8 mouse cellular contexts compared by ENCODE assay signal in the genomic region with DNA sequence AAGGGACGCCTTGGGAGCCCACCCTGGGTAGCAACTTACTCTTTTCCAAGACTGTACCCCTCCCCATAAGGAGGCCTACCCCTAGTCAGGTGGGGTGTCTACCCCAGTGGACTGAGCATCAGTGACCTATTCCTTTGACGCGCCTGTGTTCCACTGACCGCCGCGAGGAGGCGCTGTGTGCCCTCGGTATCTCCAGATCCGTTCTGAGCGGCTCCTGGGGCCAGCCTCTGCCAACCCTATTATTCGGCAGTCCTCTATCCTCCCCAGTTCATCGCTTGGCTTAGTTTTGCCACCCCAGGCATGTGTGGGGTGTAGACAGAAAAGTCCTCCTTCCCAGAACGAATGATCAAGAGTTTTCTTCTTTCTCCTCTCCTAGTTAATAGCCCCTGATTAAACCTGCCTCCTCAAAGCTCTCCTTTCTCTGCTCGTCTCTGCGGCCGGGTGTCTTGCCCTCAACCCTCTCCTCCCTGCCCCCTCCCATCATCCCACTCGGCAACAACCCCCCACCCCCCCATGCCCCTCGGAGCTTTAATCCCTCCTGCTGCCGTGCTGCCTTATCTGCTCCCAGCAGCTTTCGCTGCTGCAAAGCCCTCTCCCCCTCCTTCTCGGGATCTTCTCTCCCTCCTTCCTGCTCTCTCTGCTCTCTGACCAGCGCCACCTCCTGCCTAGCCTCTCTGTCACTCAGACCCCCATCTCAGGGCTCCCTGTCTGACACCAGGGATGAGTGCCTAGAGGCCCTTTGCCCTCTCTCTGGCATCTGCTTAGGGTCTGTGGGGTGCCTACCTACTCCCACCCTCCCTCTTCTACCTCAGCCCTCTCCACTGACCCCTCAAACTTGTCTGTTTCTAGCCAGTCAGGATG. TPM values are rescaled to one million over a fixed set of nuclear protein-coding genes. Genes with fewer than 3 reads are reported as not detected.
A peak's percentile ranks its signal among the peaks of the same experiment; 100 is the strongest.
DNase-seq lines count a peak whose midpoint lies in the region; ATAC-seq and TF ChIP-seq lines count a peak whose summit lies in the region.

No protein-coding gene starts in this region.

- ATAC-seq in heart, embryonic 14.5 days (ENCODE audit: insufficient number of reproducible peaks, insufficient read depth, low FRiP score, low read depth), result 0 out of 2 replicates have a peak, but pooled peaks have one; percentile 28
- peak; percentile 19 for ATAC-seq in kidney, postnatal 0 days (replicated peaks; ENCODE audit: low FRiP score, low read depth)
- peak; percentile 66 for ATAC-seq in liver, embryonic 15.5 days (ENCODE audit: insufficient read depth)
- peak; percentile 26 for ATAC-seq in neural tube, embryonic 12.5 days (ENCODE audit: low FRiP score, low read depth)

- TF ChIP-seq CTCF in kidney, postnatal 0 days (IDR thresholded peaks at IDR 0.05; ENCODE audit: low read depth), result peak; percentile 91

- H3K27me3 ChIP-seq in erythroblast, embryonic 14.5 days (ENCODE audit: control insufficient read depth), result peaks cover 56% of the 10 kb centered on the region
- H3K27me3 ChIP-seq in heart, embryonic 14.5 days (ENCODE audit: control insufficient read depth, insufficient read depth, low read length), result peaks cover 52% of the 10 kb centered on the region
- peaks cover 16% of the 10 kb centered on the region; the same call in 1 of the 2 replicates for H3K27me3 ChIP-seq in kidney, postnatal 0 days (ENCODE audit: insufficient read depth, low read length)
- H3K27me3 ChIP-seq in liver, embryonic 15.5 days, result peaks cover 56% of the 10 kb centered on the region
- peaks cover 27% of the 10 kb centered on the region for H3K27me3 ChIP-seq in neural tube, embryonic 12.5 days (replicated peaks)

- H3K36me3 ChIP-seq in erythroblast, embryonic 14.5 days (ENCODE audit: control insufficient read depth), result peaks cover 20% of the 10 kb centered on the region
- H3K36me3 ChIP-seq in heart, embryonic 14.5 days (ENCODE audit: control insufficient read depth, insufficient read depth, low read length), result peaks cover 22% of the 10 kb centered on the region
- no peaks in the 10 kb centered on the region for H3K36me3 ChIP-seq in kidney, postnatal 0 days (ENCODE audit: insufficient read depth, low read length)
- 0 out of 2 replicates have a peak, but pooled peaks cover 3% of the 10 kb centered on the region for H3K36me3 ChIP-seq in liver, embryonic 15.5 days (replicated peaks)
- H3K36me3 ChIP-seq in neural tube, embryonic 12.5 days, result peaks cover 2% of the 10 kb centered on the region; the same call in 1 of the 2 replicates

- H3K4me1 ChIP-seq in erythroblast, embryonic 14.5 days (ENCODE audit: control insufficient read depth), result peaks cover 73% of the 10 kb centered on the region
- H3K4me1 ChIP-seq in heart, embryonic 14.5 days (ENCODE audit: control insufficient read depth in 2 of 2, insufficient read depth in 2 of 2, low read length in 2 of 2), result peaks cover 26 to 60% of the 10 kb centered on the region in 2 experiments
- H3K4me1 ChIP-seq in kidney, postnatal 0 days (replicated peaks; ENCODE audit: insufficient read depth, low read length), result peaks cover 60% of the 10 kb centered on the region
- H3K4me1 ChIP-seq in liver, embryonic 15.5 days (replicated peaks), result peaks cover 75% of the 10 kb centered on the region
- H3K4me1 ChIP-seq in neural tube, embryonic 12.5 days, result peaks cover 88% of the 10 kb centered on the region

- H3K4me3 ChIP-seq in erythroblast, embryonic 14.5 days (replicated peaks), result peak overlapping the region; percentile 47
- H3K4me3 ChIP-seq in heart, embryonic 14.5 days (ENCODE audit: control insufficient read depth in 1 of 2, insufficient read depth in 1 of 2, low read depth in 1 of 2, low read length in 2 of 2), result peak overlapping the region; percentile 8 to 23; a peak in 3 of 4 replicates
- no peak overlapping the region; the same call in 1 of the 2 replicates for H3K4me3 ChIP-seq in kidney, postnatal 0 days (replicated peaks; ENCODE audit: low read depth, low read length)
- H3K4me3 ChIP-seq in liver, embryonic 15.5 days (replicated peaks), result peak overlapping the region; percentile 40
- H3K4me3 ChIP-seq in neural tube, embryonic 12.5 days, result no peak overlapping the region

- under 1% methylated on average over 22 of the region's 22 CpGs for WGBS in heart, embryonic 14.5 days
- under 1% methylated on average over 22 of the region's 22 CpGs for WGBS in kidney, postnatal 0 days
- 1% methylated on average over 22 of the region's 22 CpGs for WGBS in liver, embryonic 15.5 days (ENCODE audit: insufficient replicate concordance)
- WGBS in neural tube, embryonic 12.5 days, result 1% methylated on average over 22 of the region's 22 CpGs

- peak overlapping the region; percentile 50 for H3K9ac ChIP-seq in heart, embryonic 14.5 days (ENCODE audit: low read length)
- no peak overlapping the region for H3K9ac ChIP-seq in kidney, postnatal 0 days (ENCODE audit: low read depth, low read length)
- peak overlapping the region; percentile 40; the same call in 1 of the 2 replicates for H3K9ac ChIP-seq in liver, embryonic 15.5 days
- H3K9ac ChIP-seq in neural tube, embryonic 12.5 days, result peak overlapping the region; percentile 47; the same call in 1 of the 2 replicates

- no peaks in the 10 kb centered on the region for H3K9me3 ChIP-seq in erythroblast, embryonic 14.5 days (ENCODE audit: control insufficient read depth, low read length)
- H3K9me3 ChIP-seq in heart, embryonic 14.5 days (ENCODE audit: control insufficient read depth, low read length), result no peaks in the 10 kb centered on the region
- no peaks in the 10 kb centered on the region for H3K9me3 ChIP-seq in kidney, postnatal 0 days (replicated peaks; ENCODE audit: low read length)
- no peaks in the 10 kb centered on the region for H3K9me3 ChIP-seq in liver, embryonic 15.5 days (replicated peaks)
- no peaks in the 10 kb centered on the region for H3K9me3 ChIP-seq in neural tube, embryonic 12.5 days

- H3K4me2 ChIP-seq in heart, embryonic 14.5 days (ENCODE audit: low read length), result peak overlapping the region; percentile 65
- peak overlapping the region; percentile 44 for H3K4me2 ChIP-seq in kidney, postnatal 0 days (ENCODE audit: low read length)
- H3K4me2 ChIP-seq in liver, embryonic 15.5 days, result peak overlapping the region; percentile 67
- peak overlapping the region; percentile 74 for H3K4me2 ChIP-seq in neural tube, embryonic 12.5 days (replicated peaks)

- H3K27ac ChIP-seq in heart, embryonic 14.5 days (replicated peaks in 1 of 2; ENCODE audit: control insufficient read depth in 1 of 2, insufficient read depth in 1 of 2, low read depth in 2 of 2, low read length in 2 of 2), result no peak overlapping the region
- no peak overlapping the region for H3K27ac ChIP-seq in kidney, postnatal 0 days
- peak overlapping the region; percentile 57; the same call in 1 of the 2 replicates for H3K27ac ChIP-seq in liver, embryonic 15.5 days (replicated peaks)
- peak overlapping the region; percentile 86 for H3K27ac ChIP-seq in neural tube, embryonic 12.5 days

- peak; percentile 69 to 70 for DNase-seq in CD8-positive naive resting alpha-beta T cell, adult 2 months (ENCODE audit: low read depth in 2 of 2, low spot score in 2 of 2)
- peak; percentile 90 for DNase-seq in brain, adult 2 months (ENCODE audit: low read depth, low spot score)
- peak; percentile 81 for DNase-seq in kidney, postnatal 0 days (ENCODE audit: low spot score)
- DNase-seq in testis, postnatal 14 days (ENCODE audit: low spot score), result peak; percentile 57

RNA-seq across cellular contexts. Expression of gene Asic4, which starts 4.3 kb away (rescaled TPM):
- 0.02 TPM in 1 of 2 replicates, not detected in the other for polyA plus RNA-seq in erythroblast, embryonic 14.5 days (2012)
- polyA plus RNA-seq in heart, embryonic 14.5 days (2014; fragmentation: Nextera tagmentation; extraction: Ambion mirVana), result 0.18 TPM in 1 of 2 replicates, not detected in the other
- polyA plus RNA-seq in kidney, postnatal 0 days (2015; fragmentation: Nextera tagmentation; extraction: Ambion mirVana), result 0.40 and 0.45 TPM in 2 replicates
- 0.05 TPM in 1 of 2 replicates, not detected in the other for polyA plus RNA-seq in liver, embryonic 15.5 days (2015; fragmentation: Nextera tagmentation; extraction: Ambion mirVana)
- 22.1 and 24.3 TPM in 2 replicates for polyA plus RNA-seq in neural tube, embryonic 12.5 days (2016; fragmentation: Nextera tagmentation; extraction: Ambion mirVana)

RNA-seq across cellular contexts. Expression of gene Gmppa, which starts 10.3 kb away (rescaled TPM):
- polyA plus RNA-seq in erythroblast, embryonic 14.5 days (2012), result 11.6 and 12.7 TPM in 2 replicates
- polyA plus RNA-seq in heart, embryonic 14.5 days (2014; fragmentation: Nextera tagmentation; extraction: Ambion mirVana), result 53.3 and 71.9 TPM in 2 replicates
- 69.5 and 72.5 TPM in 2 replicates for polyA plus RNA-seq in kidney, postnatal 0 days (2015; fragmentation: Nextera tagmentation; extraction: Ambion mirVana)
- polyA plus RNA-seq in liver, embryonic 15.5 days (2015; fragmentation: Nextera tagmentation; extraction: Ambion mirVana), result 33.8 and 35.2 TPM in 2 replicates
- 69.9 and 83.5 TPM in 2 replicates for polyA plus RNA-seq in neural tube, embryonic 12.5 days (2016; fragmentation: Nextera tagmentation; extraction: Ambion mirVana)

RNA-seq across cellular contexts. Expression of gene Chpf, which starts 33.1 kb away (rescaled TPM):
- 0.26 and 0.30 TPM in 2 replicates for polyA plus RNA-seq in erythroblast, embryonic 14.5 days (2012)
- 23.5 and 27.0 TPM in 2 replicates for polyA plus RNA-seq in heart, embryonic 14.5 days (2014; fragmentation: Nextera tagmentation; extraction: Ambion mirVana)
- 37.1 and 38.3 TPM in 2 replicates for polyA plus RNA-seq in kidney, postnatal 0 days (2015; fragmentation: Nextera tagmentation; extraction: Ambion mirVana)
- 4.0 and 4.3 TPM in 2 replicates for polyA plus RNA-seq in liver, embryonic 15.5 days (2015; fragmentation: Nextera tagmentation; extraction: Ambion mirVana)
- polyA plus RNA-seq in neural tube, embryonic 12.5 days (2016; fragmentation: Nextera tagmentation; extraction: Ambion mirVana), result 43.6 and 43.7 TPM in 2 replicates

RNA-seq across cellular contexts. Expression of gene Tmem198, which starts 33.4 kb away (rescaled TPM):
- 0.04 and 0.13 TPM in 2 replicates for polyA plus RNA-seq in erythroblast, embryonic 14.5 days (2012)
- 0.20 and 0.38 TPM in 2 replicates for polyA plus RNA-seq in heart, embryonic 14.5 days (2014; fragmentation: Nextera tagmentation; extraction: Ambion mirVana)
- polyA plus RNA-seq in kidney, postnatal 0 days (2015; fragmentation: Nextera tagmentation; extraction: Ambion mirVana), result 0.61 and 1.3 TPM in 2 replicates
- polyA plus RNA-seq in liver, embryonic 15.5 days (2015; fragmentation: Nextera tagmentation; extraction: Ambion mirVana), result 0.06 and 0.15 TPM in 2 replicates
- polyA plus RNA-seq in neural tube, embryonic 12.5 days (2016; fragmentation: Nextera tagmentation; extraction: Ambion mirVana), result 28.9 and 30.4 TPM in 2 replicates

Comparison
In these comparisons a context has a peak if more than half of its experiments do, and no peak if none do; other contexts are left out.
1. H3K4me3 ChIP-seq: peak in erythroblast, embryonic 14.5 days (single experiment), heart, embryonic 14.5 days (2 of 2) and liver, embryonic 15.5 days (single experiment); none in kidney, postnatal 0 days (single experiment) and neural tube, embryonic 12.5 days (single experiment).
2. H3K27ac ChIP-seq: peak in liver, embryonic 15.5 days (single experiment) and neural tube, embryonic 12.5 days (single experiment); none in heart, embryonic 14.5 days (0 of 2) and kidney, postnatal 0 days (single experiment).
3. RNA of gene Asic4, which starts 4.3 kb away (polyA plus RNA-seq): 22.1 to 24.3 TPM in neural tube, embryonic 12.5 days; 0.40 to 0.45 TPM in kidney, postnatal 0 days, 0.18 TPM in heart, embryonic 14.5 days, 0.05 TPM in liver, embryonic 15.5 days and 0.02 TPM in erythroblast, embryonic 14.5 days; every median in the first group is over 10 times any median in the second.
4. Peak in every context shown above with its lines, with median percentiles within 50 percentile points of each other: DNase-seq, ATAC-seq and H3K4me2 ChIP-seq.